In genomic region chr10:121474288-121474687, GRCm38 (mm10) we compare ENCODE assay signal across 8 mouse cellular contexts. TPM values are rescaled to one million over a fixed set of nuclear protein-coding genes. Genes with fewer than 3 reads are reported as not detected.
A peak's percentile ranks its signal among the peaks of the same experiment; 100 is the strongest.
DNase-seq lines count a peak whose midpoint lies in the region; ATAC-seq and TF ChIP-seq lines count a peak whose summit lies in the region.

No protein-coding gene starts in this region.

- no peak for ATAC-seq in lung, postnatal 0 days
- no peak for ATAC-seq in forebrain, embryonic 13.5 days
- ATAC-seq in limb, embryonic 14.5 days (ENCODE audit: low FRiP score, low read depth): no peak
- ATAC-seq in stomach, embryonic 15.5 days (ENCODE audit: insufficient read depth, low FRiP score, low read depth): no peak

- no peak for DNase-seq in lung, postnatal 0 days (ENCODE audit: low spot score)
- DNase-seq in lung, postnatal 10 days: no peak
- DNase-seq in limb, embryonic 14.5 days (ENCODE audit: low spot score): no peak
- DNase-seq in adipocyte (ENCODE audit: low spot score): no peak
- no peak for DNase-seq in right cerebral cortex, adult 2 months (ENCODE audit: low spot score in 2 of 2)
- DNase-seq in gastrocnemius, postnatal 14 days: no peak

- TF ChIP-seq POLR2A in limb, embryonic 14.5 days (IDR thresholded peaks at IDR 0.05; ENCODE audit: borderline replicate concordance, extremely low read depth, insufficient read depth, insufficient read length): no peak

- TF ChIP-seq CTCF in lung, postnatal 0 days (IDR thresholded peaks at IDR 0.05): no peak

- H3K4me1 ChIP-seq in lung, postnatal 0 days (ENCODE audit: insufficient read depth, low read depth, low read length): peaks cover 21% of the 10 kb centered on the region
- H3K4me1 ChIP-seq in forebrain, embryonic 13.5 days: peaks cover 22% of the 10 kb centered on the region
- peaks cover 38% of the 10 kb centered on the region for H3K4me1 ChIP-seq in limb, embryonic 14.5 days (ENCODE audit: control insufficient read depth, insufficient read depth, low read length)
- H3K4me1 ChIP-seq in stomach, embryonic 15.5 days: peaks cover 45% of the 10 kb centered on the region

- peak overlapping the region; percentile 89 for H3K9ac ChIP-seq in lung, postnatal 0 days (replicated peaks; ENCODE audit: low read depth)
- H3K9ac ChIP-seq in forebrain, embryonic 13.5 days: no peak overlapping the region
- peak overlapping the region; percentile 77; the same call in 1 of the 2 replicates for H3K9ac ChIP-seq in limb, embryonic 14.5 days (ENCODE audit: low read depth, low read length, severe bottlenecking)
- H3K9ac ChIP-seq in stomach, embryonic 15.5 days: peak overlapping the region; percentile 93; the same call in 1 of the 2 replicates

- peak overlapping the region; percentile 76 for H3K4me2 ChIP-seq in lung, postnatal 0 days (replicated peaks; ENCODE audit: low read depth, low read length)
- H3K4me2 ChIP-seq in forebrain, embryonic 13.5 days: peak overlapping the region; percentile 97
- peak overlapping the region; percentile 83 for H3K4me2 ChIP-seq in limb, embryonic 14.5 days (replicated peaks; ENCODE audit: low read depth, low read length, severe bottlenecking)
- peak overlapping the region; percentile 80 for H3K4me2 ChIP-seq in stomach, embryonic 15.5 days

- H3K27ac ChIP-seq in lung, postnatal 0 days (ENCODE audit: low read length): peak overlapping the region; percentile 90
- no peak overlapping the region for H3K27ac ChIP-seq in forebrain, embryonic 13.5 days
- no peak overlapping the region for H3K27ac ChIP-seq in limb, embryonic 14.5 days (replicated peaks; ENCODE audit: low read depth, low read length)
- peak overlapping the region; percentile 89; the same call in 1 of the 2 replicates for H3K27ac ChIP-seq in stomach, embryonic 15.5 days

- intact Hi-C loops in gastrocnemius, postnatal 14 days (cut with DNase I; ENCODE audit: low total_unique reads): loop anchor here (5.0 kb wide), 1 partner anchor 62 kb away; no protein-coding TSS in a partner anchor

- H3K9me3 ChIP-seq in lung, postnatal 0 days (ENCODE audit: low read length): no peaks in the 10 kb centered on the region
- no peaks in the 10 kb centered on the region for H3K9me3 ChIP-seq in forebrain, embryonic 13.5 days (replicated peaks)
- no peaks in the 10 kb centered on the region for H3K9me3 ChIP-seq in limb, embryonic 14.5 days (ENCODE audit: control insufficient read depth, low read length)
- H3K9me3 ChIP-seq in stomach, embryonic 15.5 days: no peaks in the 10 kb centered on the region

- peak overlapping the region; percentile 90 for H3K4me3 ChIP-seq in lung, postnatal 0 days (ENCODE audit: low read depth, low read length)
- H3K4me3 ChIP-seq in forebrain, embryonic 13.5 days: no peak overlapping the region; the same call in 1 of the 2 replicates
- H3K4me3 ChIP-seq in limb, embryonic 14.5 days (replicated peaks; ENCODE audit: low read length): peak overlapping the region; percentile 89
- peak overlapping the region; percentile 83 for H3K4me3 ChIP-seq in stomach, embryonic 15.5 days (replicated peaks)

- no peaks in the 10 kb centered on the region for H3K27me3 ChIP-seq in lung, postnatal 0 days (replicated peaks; ENCODE audit: insufficient read depth, low read length)
- peaks cover 25% of the 10 kb centered on the region for H3K27me3 ChIP-seq in forebrain, embryonic 13.5 days
- no peaks in the 10 kb centered on the region for H3K27me3 ChIP-seq in limb, embryonic 14.5 days (ENCODE audit: control insufficient read depth, insufficient read depth, low read length)
- no peaks in the 10 kb centered on the region for H3K27me3 ChIP-seq in stomach, embryonic 15.5 days (replicated peaks)

- no peak for TF ChIP-seq EP300 in lung, postnatal 0 days (IDR thresholded peaks at IDR 0.05)

- H3K36me3 ChIP-seq in lung, postnatal 0 days (ENCODE audit: insufficient read depth, low read length): no peaks in the 10 kb centered on the region
- no peaks in the 10 kb centered on the region for H3K36me3 ChIP-seq in forebrain, embryonic 13.5 days (ENCODE audit: poor library complexity, severe bottlenecking)
- H3K36me3 ChIP-seq in limb, embryonic 14.5 days (ENCODE audit: control insufficient read depth, insufficient read depth, low read length): no peaks in the 10 kb centered on the region
- no peaks in the 10 kb centered on the region for H3K36me3 ChIP-seq in stomach, embryonic 15.5 days

- 18% methylated on average over 4 of the region's 4 CpGs for WGBS in lung, postnatal 0 days
- WGBS in forebrain, embryonic 13.5 days: 49% methylated on average over 4 of the region's 4 CpGs
- 11% methylated on average over 4 of the region's 4 CpGs for WGBS in limb, embryonic 14.5 days
- 19% methylated on average over 4 of the region's 4 CpGs for WGBS in stomach, embryonic 15.5 days

RNA-seq across cellular contexts. Expression of gene Rassf3, which starts 1.9 kb away (rescaled TPM):
- 22.9 and 26.4 TPM in 2 replicates for polyA plus RNA-seq in lung, postnatal 0 days (2015; fragmentation: Nextera tagmentation; extraction: Ambion mirVana)
- 3.5 and 3.7 TPM in 2 replicates for polyA plus RNA-seq in forebrain, embryonic 13.5 days (2015; fragmentation: Nextera tagmentation; extraction: Ambion mirVana)
- 22.3 and 23.2 TPM in 2 replicates for polyA plus RNA-seq in limb, embryonic 14.5 days (2012; rRNA removed)
- 19.4 and 20.7 TPM in 2 replicates for polyA plus RNA-seq in limb, embryonic 14.5 days (2014; fragmentation: Nextera tagmentation; extraction: Ambion mirVana)
- polyA plus RNA-seq in stomach, embryonic 15.5 days (2015; fragmentation: Nextera tagmentation; extraction: Ambion mirVana): 22.4 and 25.7 TPM in 2 replicates
- total RNA-seq in gastrocnemius, postnatal 14 days (2021): 10 to 100 TPM; 40.2 to 42.2 TPM

Comparison
In these comparisons a context has a peak if more than half of its experiments do, and no peak if none do; other contexts are left out.
1. H3K27ac ChIP-seq: peak in lung, postnatal 0 days (single experiment) and stomach, embryonic 15.5 days (single experiment); none in forebrain, embryonic 13.5 days (single experiment) and limb, embryonic 14.5 days (single experiment).
2. Peak in every context shown above with its lines, with median percentiles within 50 percentile points of each other: H3K4me2 ChIP-seq.